Mouse (Mus musculus): Measurements from ENCODE around the gene Plin4. TPM values are rescaled to one million over a fixed set of nuclear protein-coding genes. Genes with fewer than 3 reads are reported as not detected.

Plin4 gene
- total and polyA plus RNA-seq, 3 experiments: 0.04 TPM; not detected in 1

DNA sequence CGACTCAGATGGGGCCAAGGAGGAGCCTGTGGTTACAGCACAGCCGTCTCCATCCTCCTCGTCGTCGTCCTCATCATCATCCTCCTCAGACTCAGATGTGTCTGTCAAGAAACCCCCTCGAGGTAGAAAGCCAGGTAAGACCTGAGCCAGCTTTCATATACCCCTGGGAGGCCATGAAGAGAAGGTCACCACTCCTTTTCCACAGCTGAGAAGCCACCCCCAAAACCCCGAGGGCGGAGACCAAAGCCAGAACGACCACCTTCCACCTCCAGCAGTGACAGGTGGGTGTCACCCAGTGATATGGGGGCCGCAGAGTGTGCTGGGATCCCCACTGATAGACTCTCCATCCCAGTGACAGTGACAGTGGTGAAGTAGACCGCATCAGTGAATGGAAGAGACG, 12.7 kb downstream of the Plin4 start:
- DNase-seq (ENCODE audit: extremely low read depth): no peak
- no peak overlapping the region for H3K4me3 ChIP-seq (replicated peaks in 1 of 3; ENCODE audit: low read depth in 2 of 3, low read length in 2 of 3, poor library complexity in 1 of 3)
- H3K27me3 ChIP-seq (replicated peaks): no peaks in the 10 kb centered on the region
- H3K9ac ChIP-seq (ENCODE audit: insufficient read depth, low read depth): no peak overlapping the region
- H3K36me3 ChIP-seq (replicated peaks in 1 of 2; ENCODE audit: control insufficient read depth in 1 of 2, insufficient read depth in 1 of 2, low read length in 1 of 2): peaks cover 82 to 88% of the 10 kb centered on the region in 2 experiments
- H3K9me3 ChIP-seq (replicated peaks; ENCODE audit: low read length): no peaks in the 10 kb centered on the region
- no peak overlapping the region for H3K4me2 ChIP-seq (ENCODE audit: insufficient read depth, low read depth, poor library complexity, severe bottlenecking)
- no peak for TF ChIP-seq ELF1 (IDR thresholded peaks at IDR 0.05; ENCODE audit: low read depth, low read length)
- TF ChIP-seq USF1 (IDR thresholded peaks at IDR 0.05; ENCODE audit: low read depth, low read length): no peak
- no peak for TF ChIP-seq SIN3A (IDR thresholded peaks at IDR 0.05; ENCODE audit: low read length)
- TF ChIP-seq POLR2AphosphoS2 (IDR thresholded peaks at IDR 0.05; ENCODE audit: low read depth, low read length): no peak
- no peak for TF ChIP-seq MAZ (IDR thresholded peaks at IDR 0.05; ENCODE audit: low read depth, low read length)
- TF ChIP-seq MXI1 (IDR thresholded peaks at IDR 0.05; ENCODE audit: low read depth, low read length): no peak
- TF ChIP-seq ETS1 (conservative IDR thresholded peaks at IDR 0.05; ENCODE audit: low read depth, low read length): no peak
- no peak overlapping the region for H3K27ac ChIP-seq (ENCODE audit: insufficient read depth, low read depth)
- no peaks in the 10 kb centered on the region for H3K4me1 ChIP-seq (ENCODE audit: control insufficient read depth in 1 of 2, insufficient read depth in 2 of 2)
- no peaks in the 10 kb centered on the region for H3K79me2 ChIP-seq (replicated peaks; ENCODE audit: control insufficient read depth, extremely low read depth, insufficient read depth, poor library complexity, severe bottlenecking)
- dilution Hi-C loops (cut with MboI; ENCODE audit: extremely low pct_ligation_motif_present, extremely low pct_unique_long_range_greater_than_20kb, low sequenced_read_pairs): no loop called here
- in situ Hi-C loops (cut with MboI; ENCODE audit: low pct_ligation_motif_present, low pct_unique_long_range_greater_than_20kb, low sequenced_read_pairs): no loop called here

- Histone ChIP-seq H3K4me2 (ENCODE audit: insufficient read depth, low read depth, poor library complexity, severe bottlenecking) (no peak overlapping the region), H3K36me3 (replicated peaks in 1 of 2; ENCODE audit: control insufficient read depth in 1 of 2, insufficient read depth in 1 of 2, low read length in 1 of 2) (peaks cover 56 to 83% of the 10 kb centered on the region in 2 experiments), H3K27ac (ENCODE audit: insufficient read depth, low read depth) (no peak overlapping the region), H3K4me1 (ENCODE audit: control insufficient read depth in 1 of 2, insufficient read depth in 2 of 2) (no peaks in the 10 kb centered on the region), H3K9ac (ENCODE audit: insufficient read depth, low read depth) (no peak overlapping the region), H3K4me3 (replicated peaks in 1 of 3; ENCODE audit: low read depth in 2 of 3, low read length in 2 of 3, poor library complexity in 1 of 3) (no peak overlapping the region), H3K9me3 (replicated peaks; ENCODE audit: low read length) (no peaks in the 10 kb centered on the region), H3K79me2 (replicated peaks; ENCODE audit: control insufficient read depth, extremely low read depth, insufficient read depth, poor library complexity, severe bottlenecking) (no peaks in the 10 kb centered on the region), H3K27me3 (replicated peaks) (no peaks in the 10 kb centered on the region)
- no peak for DNase-seq (ENCODE audit: extremely low read depth)
- in situ Hi-C loops (cut with MboI; ENCODE audit: low pct_ligation_motif_present, low pct_unique_long_range_greater_than_20kb, low sequenced_read_pairs): no loop called here
- dilution Hi-C loops (cut with MboI; ENCODE audit: extremely low pct_ligation_motif_present, extremely low pct_unique_long_range_greater_than_20kb, low sequenced_read_pairs): no loop called here
- TF ChIP-seq MAX (IDR thresholded peaks at IDR 0.05; ENCODE audit: low read length): no peak
- TF ChIP-seq BHLHE40 (IDR thresholded peaks at IDR 0.05; ENCODE audit: low read depth, low read length): no peak
- TF ChIP-seq MYC (IDR thresholded peaks at IDR 0.05; ENCODE audit: low read depth, low read length): no peak
- no peak for TF ChIP-seq ZC3H11A (IDR thresholded peaks at IDR 0.05; ENCODE audit: low read depth, low read length)
- no peak for TF ChIP-seq RAD21 (IDR thresholded peaks at IDR 0.05; ENCODE audit: low read depth, low read length)
- TF ChIP-seq NRF1 (IDR thresholded peaks at IDR 0.05; ENCODE audit: low read depth, low read length): no peak
- TF ChIP-seq E2F4 (IDR thresholded peaks at IDR 0.05; ENCODE audit: insufficient replicate concordance, low read depth, low read length): no peak
- no peak for TF ChIP-seq ZNF384 (IDR thresholded peaks at IDR 0.05; ENCODE audit: low read depth, low read length)
- TF ChIP-seq MAFK (IDR thresholded peaks at IDR 0.05; ENCODE audit: insufficient replicate concordance, low read length): no peak
- no peak for TF ChIP-seq RCOR1 (conservative IDR thresholded peaks at IDR 0.05; ENCODE audit: low read depth, low read length)
Observed at GRCm38 (mm10) chr17:56092794-56093193, 16.8 kb downstream of the Plin4 start.
